Mouse (Mus musculus): ENCODE data around the gene Plcb2.

Gene Plcb2

GRCm38 (mm10) chr2:118751896-118752791 lies 23.9 kb upstream of the Plcb2 start:
- DNase-seq (ENCODE audit: low read depth, low spot score) = no peak

- no peak for DNase-seq (ENCODE audit: low read depth, low spot score)
Measured at GRCm38 (mm10) chr2:118750476-118750875, 22.2 kb upstream of the Plcb2 start.

GRCm38 (mm10) chr2:118749341-118749884 lies 21.2 kb upstream of the Plcb2 start:
- no peak for DNase-seq (ENCODE audit: low read depth, low spot score)

- DNase-seq (ENCODE audit: low read depth, low spot score) = peak; percentile 73
Measured at GRCm38 (mm10) chr2:118747301-118747960, 19.2 kb upstream of the Plcb2 start.

- DNase-seq (ENCODE audit: low read depth, low spot score) = peak; percentile 54
Measured at GRCm38 (mm10) chr2:118745915-118746901, 18.0 kb upstream of the Plcb2 start.

GRCm38 (mm10) chr2:118745232-118745884 lies 17.1 kb upstream of the Plcb2 start, which contains the start of gene Inafm2:
Gene Inafm2, plus strand, starts transcription at chr2:118745758.
- DNase-seq (ENCODE audit: low read depth, low spot score) = peak; percentile 90

GRCm38 (mm10) chr2:118744621-118745020 lies 16.4 kb upstream of the Plcb2 start:
- no peak for DNase-seq (ENCODE audit: low read depth, low spot score)

- peak; percentile 77 for DNase-seq (ENCODE audit: low read depth, low spot score)
Measured at GRCm38 (mm10) chr2:118743261-118743943, 15.2 kb upstream of the Plcb2 start.

GRCm38 (mm10) chr2:118741183-118741582 lies 12.9 kb upstream of the Plcb2 start:
- no peak for DNase-seq (ENCODE audit: low read depth, low spot score)

GRCm38 (mm10) chr2:118740341-118740740 lies 12.1 kb upstream of the Plcb2 start:
- DNase-seq (ENCODE audit: low read depth, low spot score) = no peak

GRCm38 (mm10) chr2:118733341-118733740 lies 5.1 kb upstream of the Plcb2 start:
- DNase-seq (ENCODE audit: low read depth, low spot score) = no peak

GRCm38 (mm10) chr2:118731981-118732380 lies 3.7 kb upstream of the Plcb2 start:
- no peak for DNase-seq (ENCODE audit: low read depth, low spot score)

GRCm38 (mm10) chr2:118730622-118730915 lies 2.3 kb upstream of the Plcb2 start:
- DNase-seq (ENCODE audit: low read depth, low spot score) = peak; percentile 47

- no peak for DNase-seq (ENCODE audit: low read depth, low spot score)
Measured at GRCm38 (mm10) chr2:118729816-118730621, 1.8 kb upstream of the Plcb2 start.

GRCm38 (mm10) chr2:118729194-118729593 lies 956 bp upstream of the Plcb2 start:
- DNase-seq (ENCODE audit: low read depth, low spot score) = no peak

- no peak for DNase-seq (ENCODE audit: low read depth, low spot score)
Measured at GRCm38 (mm10) chr2:118727911-118728310, 327 bp downstream of the Plcb2 start.

- DNase-seq (ENCODE audit: low read depth, low spot score) = no peak
Measured at GRCm38 (mm10) chr2:118726873-118727272, 1.4 kb downstream of the Plcb2 start.

GRCm38 (mm10) chr2:118725511-118725910 lies 2.7 kb downstream of the Plcb2 start:
- no peak for DNase-seq (ENCODE audit: low read depth, low spot score)

- no peak for DNase-seq (ENCODE audit: low read depth, low spot score)
Measured at GRCm38 (mm10) chr2:118723693-118724486, 4.3 kb downstream of the Plcb2 start.

Data from CD4-positive helper T cell, adult 2 months (primary cell).